Mouse (Mus musculus) E14TG2a.4 (cell line): ENCODE results near the gene Acacb.

ENCODE experiments used
- CTCF ChIP-seq: conservative IDR thresholded peaks from 2 replicates; pipeline ENCODE4 v1.5.1; 2014; ENCODE audit warnings: low read length
- NANOG ChIP-seq: IDR thresholded peaks from 2 replicates; pipeline ENCODE4 v1.6.1; 2014; ENCODE audit warnings: borderline replicate concordance, low read length, mixed read lengths

GRCm38 (mm10) chr5:114126008-114126407, 20.3 kb upstream of the Acacb start:
- TF ChIP-seq CTCF, result no peak
- no peak for TF ChIP-seq NANOG
